Mouse (Mus musculus): ENCODE data around the gene Rad51c.
"Not testable (repeated sequence)": the region's sequence is repeated elsewhere in the genome, so short reads cannot be mapped to it uniquely, and the experiment has no call there.

The Rad51c gene

DNA sequence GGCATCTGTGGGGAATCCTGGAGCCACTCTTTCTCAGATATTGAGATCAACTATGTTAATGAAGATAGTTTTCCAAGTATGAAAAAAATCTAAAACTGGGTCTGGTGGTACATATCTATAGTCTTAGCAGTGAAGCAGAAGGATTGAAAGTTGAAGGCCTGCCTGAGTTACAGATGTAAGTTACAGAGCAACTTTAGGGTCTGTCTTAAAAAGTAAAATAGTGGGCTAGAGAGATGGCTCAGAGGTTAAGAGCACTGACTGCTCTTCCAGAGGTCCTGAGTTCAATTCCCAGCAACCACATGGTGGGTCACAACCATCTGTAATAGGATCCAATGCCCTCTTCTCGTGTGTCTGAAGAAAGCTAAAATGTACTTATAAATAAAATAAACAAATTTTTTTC lies 27.7 kb upstream of the Rad51c start:
- DNase-seq (ENCODE audit: low read depth, low spot score) = no peak

GRCm38 (mm10) chr11:87431813-87432212 lies 27.1 kb upstream of the Rad51c start:
- DNase-seq (ENCODE audit: low read depth, low spot score) = not testable (repeated sequence)

DNA sequence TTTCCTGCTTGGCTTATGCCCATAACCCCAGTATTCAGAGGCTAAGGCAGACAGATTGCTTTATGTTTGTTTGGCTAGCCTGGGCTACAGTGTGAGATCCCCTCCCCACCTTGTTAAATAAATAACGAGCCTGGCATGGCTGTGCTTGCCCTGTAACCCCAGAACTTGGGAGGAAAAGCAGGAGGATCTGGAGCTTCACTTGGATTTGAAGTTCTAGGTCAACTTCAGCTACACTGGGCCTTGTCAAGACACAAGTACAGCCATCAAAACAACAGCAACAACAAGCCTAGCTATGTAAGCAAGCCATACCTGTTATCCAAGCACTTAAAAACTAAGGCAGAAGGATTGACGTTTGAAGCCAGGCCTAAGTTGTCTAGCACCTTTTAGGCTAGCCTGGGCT lies 25.6 kb upstream of the Rad51c start:
- DNase-seq (ENCODE audit: low read depth, low spot score) = no peak

DNA sequence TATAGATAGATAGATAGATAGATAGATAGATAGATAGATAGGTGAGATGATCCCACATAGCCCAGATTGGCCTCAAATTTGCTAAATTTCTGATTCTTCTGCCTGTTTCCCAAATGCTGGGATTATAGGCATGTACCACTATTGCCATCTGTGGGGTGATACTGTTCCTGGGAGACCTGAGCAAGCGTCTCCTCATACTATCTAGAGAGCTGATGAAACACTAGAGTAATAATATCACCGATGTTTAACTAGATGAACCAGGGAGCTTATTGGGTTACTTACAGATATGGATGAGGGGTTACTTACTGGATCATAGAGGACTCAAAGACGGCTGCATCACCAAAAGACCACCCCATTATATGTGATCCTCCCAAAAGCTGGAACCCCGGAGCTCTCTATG lies 24.6 kb upstream of the Rad51c start:
- DNase-seq (ENCODE audit: low read depth, low spot score) = no peak

DNA sequence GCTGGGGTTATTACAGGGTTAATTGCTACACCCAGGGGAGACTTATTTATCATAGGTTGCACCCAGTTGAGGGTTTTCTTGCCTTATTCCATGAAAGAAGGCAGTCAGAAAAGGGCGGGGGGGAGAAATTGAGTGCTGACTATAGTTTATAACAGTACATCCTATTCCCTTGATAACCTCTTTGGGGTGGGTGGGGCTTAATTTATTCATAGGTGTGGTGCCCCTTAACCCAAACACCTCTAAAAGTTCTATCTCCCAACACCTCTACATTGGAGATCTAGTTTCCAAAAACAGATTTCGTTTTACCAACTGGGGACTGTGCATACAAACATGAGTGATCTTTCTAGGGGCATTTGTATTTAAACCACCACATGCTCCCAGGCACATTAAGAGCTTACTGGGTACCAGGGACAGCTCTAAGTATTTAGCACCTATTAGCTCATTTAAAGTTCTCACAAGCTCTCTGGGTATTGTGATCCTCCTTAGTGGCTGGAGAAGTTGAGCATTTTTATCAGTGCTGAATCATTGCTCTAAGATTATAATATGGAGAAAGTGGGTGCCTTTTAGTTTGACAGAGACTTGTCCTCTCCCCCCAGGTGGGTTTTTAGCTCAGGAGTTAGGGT lies 23.4 kb upstream of the Rad51c start:
- no peak for DNase-seq (ENCODE audit: low read depth, low spot score)

- DNase-seq (ENCODE audit: low read depth, low spot score) = no peak
Measured at GRCm38 (mm10) chr11:87427273-87428050, 22.7 kb upstream of the Rad51c start.

DNA sequence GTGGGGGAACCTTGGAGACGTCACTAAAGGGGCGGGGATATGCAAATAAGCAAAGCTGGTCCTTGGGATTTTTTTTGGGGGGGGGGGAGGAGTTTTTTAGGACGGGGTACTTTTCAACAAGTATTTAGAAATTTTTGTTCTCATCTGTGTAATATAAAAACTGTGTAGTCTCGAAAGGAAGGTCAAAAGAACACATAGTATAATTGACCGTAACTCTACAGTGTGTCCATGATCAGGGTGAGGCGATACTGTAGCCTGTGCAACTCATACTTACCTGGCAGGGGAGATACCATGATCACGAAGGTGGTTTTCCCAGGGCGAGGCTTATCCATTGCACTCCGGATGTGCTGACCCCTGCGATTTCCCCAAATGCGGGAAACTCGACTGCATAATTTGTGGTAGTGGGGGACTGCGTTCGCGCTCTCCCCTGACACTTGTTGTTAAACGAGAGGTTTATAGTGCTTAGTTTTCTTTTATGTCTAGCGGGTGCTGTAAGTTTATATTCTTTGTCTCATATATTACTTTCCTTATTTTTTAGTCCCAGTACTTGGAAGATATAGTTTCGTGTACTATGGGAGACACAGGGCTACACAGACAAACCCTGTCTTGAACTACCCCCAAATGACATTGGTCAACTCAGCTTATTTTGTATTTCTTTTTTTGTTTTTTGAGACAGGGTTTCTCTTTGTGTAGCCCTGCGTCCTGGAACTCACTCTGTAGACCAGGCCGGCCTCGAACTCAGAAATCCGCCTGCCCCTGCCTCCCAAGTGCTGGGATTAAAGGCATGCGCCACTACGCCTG lies 21.9 kb upstream of the Rad51c start:
- DNase-seq (ENCODE audit: low read depth, low spot score) = not testable (repeated sequence)

GRCm38 (mm10) chr11:87426121-87426449 lies 21.3 kb upstream of the Rad51c start:
- no peak for DNase-seq (ENCODE audit: low read depth, low spot score)

GRCm38 (mm10) chr11:87423551-87424325 lies 19.0 kb upstream of the Rad51c start:
- DNase-seq (ENCODE audit: low read depth, low spot score) = no peak

DNA sequence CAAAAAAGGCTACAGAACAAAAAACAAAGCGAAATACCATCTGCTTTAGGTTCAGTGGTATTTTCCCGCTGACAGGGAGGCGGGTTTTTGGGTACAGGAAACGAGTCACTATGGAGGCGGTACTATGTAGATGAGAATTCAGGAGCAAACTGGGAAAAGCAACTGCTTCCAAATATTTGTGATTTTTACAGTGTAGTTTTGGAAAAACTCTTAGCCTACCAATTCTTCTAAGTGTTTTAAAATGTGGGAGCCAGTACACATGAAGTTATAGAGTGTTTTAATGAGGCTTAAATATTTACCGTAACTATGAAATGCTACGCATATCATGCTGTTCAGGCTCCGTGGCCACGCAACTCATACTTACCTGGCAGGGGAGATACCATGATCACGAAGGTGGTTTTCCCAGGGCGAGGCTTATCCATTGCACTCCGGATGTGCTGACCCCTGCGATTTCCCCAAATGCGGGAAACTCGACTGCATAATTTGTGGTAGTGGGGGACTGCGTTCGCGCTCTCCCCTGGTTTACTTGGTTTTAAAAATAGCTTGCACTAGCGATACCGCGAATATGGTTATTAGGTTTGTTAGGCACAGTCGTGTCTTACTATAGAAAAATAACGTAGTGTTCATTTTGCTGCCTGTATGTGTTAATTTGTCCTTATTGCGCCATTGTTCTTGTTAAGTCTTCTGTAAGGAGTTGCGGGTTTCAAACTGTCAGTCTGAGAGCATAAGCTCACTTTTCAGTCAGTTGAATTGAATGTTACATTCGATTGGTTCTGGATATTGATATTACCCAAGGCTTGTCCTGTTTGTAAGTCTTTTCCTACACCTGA lies 18.0 kb upstream of the Rad51c start:
- peak; percentile 90 for DNase-seq (ENCODE audit: low read depth, low spot score)

DNA sequence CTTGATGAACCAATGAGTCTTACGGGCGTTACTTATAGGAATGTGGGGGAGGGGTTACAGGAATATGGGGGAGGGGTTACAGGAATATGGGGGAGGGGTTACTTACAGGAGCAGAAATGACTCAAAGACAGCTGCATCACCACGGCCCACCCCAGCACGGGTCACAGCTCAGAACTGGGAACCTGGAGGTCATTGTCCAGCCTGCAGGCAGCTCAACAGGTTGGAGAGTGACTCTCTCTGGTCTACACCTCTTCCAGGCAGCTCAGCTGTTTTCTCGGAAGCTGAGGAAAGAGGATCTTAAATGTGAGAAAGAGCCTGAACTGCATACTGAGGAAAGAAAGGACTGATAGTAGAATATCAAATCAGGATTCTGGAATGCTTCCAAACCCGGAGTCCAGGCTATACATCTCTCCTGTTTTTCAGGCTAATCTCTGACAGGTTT lies 17.0 kb upstream of the Rad51c start:
- no peak for DNase-seq (ENCODE audit: low read depth, low spot score)

GRCm38 (mm10) chr11:87420861-87421260 lies 16.1 kb upstream of the Rad51c start:
- DNase-seq (ENCODE audit: low read depth, low spot score) = no peak

- DNase-seq (ENCODE audit: low read depth, low spot score) = no peak
Measured at GRCm38 (mm10) chr11:87416120-87416519, 11.4 kb upstream of the Rad51c start.

DNA sequence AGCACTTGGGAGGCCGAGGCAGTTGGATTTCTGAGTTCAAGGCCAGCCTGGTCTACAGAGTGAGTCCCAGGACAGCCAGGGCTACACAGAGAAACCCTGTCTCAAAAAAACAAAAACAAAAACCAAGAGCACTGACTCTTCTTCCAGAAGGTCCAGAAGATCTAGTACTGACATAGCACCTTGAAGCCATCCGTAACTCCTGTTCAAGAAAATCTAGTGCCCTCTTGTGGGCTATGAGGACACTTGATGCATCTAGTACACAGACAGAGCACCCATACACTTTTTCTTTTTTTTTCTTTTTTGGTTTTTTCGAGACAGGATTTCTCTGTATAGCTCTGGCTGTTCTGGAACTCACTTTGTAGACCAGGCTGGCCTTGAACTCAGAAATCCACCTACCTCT lies 8.7 kb upstream of the Rad51c start:
- DNase-seq (ENCODE audit: low read depth, low spot score) = not testable (repeated sequence)

- DNase-seq (ENCODE audit: low read depth, low spot score) = peak; percentile 88
Measured at GRCm38 (mm10) chr11:87404111-87404853, 472 bp downstream of the Rad51c start.

DNA sequence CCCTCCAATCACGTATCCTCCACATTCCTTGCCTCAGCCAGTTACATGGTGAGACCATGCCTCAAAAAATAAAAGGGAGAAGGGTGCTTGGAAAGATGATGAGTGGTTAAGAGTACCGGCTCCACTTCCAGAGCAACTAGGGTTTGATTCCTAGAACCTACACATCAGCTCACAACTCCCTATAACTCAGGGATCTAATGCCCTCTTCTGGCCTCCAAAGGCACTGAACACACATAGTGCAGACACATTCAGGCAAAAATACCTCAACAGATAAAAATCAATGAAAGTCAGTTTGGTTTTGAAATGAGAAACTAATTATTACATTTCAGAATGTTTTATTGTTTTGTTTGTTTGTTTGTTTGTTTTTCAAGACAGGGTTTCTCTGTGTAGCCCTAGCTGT lies 6.4 kb downstream of the Rad51c start:
- no peak for DNase-seq (ENCODE audit: low read depth, low spot score)

DNA sequence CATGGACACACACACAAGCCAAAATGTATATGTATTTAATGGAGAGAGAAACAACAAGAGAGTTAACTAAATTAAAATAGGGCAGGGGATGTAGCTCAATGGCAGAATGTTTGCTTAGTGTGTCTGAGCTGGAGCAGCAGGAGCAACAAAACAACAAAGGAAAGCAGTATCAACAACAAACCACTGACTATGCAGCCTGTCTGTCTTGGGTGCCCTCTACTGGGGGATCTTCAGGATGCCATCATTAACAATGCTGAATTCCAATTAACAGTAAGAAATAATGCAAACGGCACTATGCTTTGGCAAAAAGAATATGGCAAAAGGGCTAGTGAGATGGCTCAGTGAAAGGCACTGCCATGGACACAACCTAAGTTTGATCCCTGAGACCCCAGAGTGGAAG lies 10.9 kb downstream of the Rad51c start:
- DNase-seq (ENCODE audit: low read depth, low spot score) = peak; percentile 39

- DNase-seq (ENCODE audit: low read depth, low spot score) = no peak
Measured at GRCm38 (mm10) chr11:87385676-87386075, 19.1 kb downstream of the Rad51c start.

DNA sequence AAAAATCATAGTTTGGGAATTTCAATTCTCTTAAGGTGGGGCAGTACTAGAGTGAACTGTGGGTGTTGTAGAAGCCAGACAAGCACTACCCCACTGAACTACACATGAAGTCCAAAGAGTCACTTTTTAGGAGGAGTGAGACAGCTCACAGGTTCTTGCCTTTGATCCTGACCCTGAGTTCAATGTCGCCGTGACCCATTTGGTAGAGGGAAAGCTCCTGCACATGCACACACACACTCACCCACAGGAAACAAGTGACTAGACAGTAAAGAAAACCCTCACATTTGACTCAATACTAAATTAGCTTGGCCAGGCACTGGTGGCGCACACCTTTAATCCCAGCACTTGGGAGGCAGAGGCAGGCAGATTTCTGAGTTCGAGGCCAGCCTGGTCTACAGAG lies 20.2 kb downstream of the Rad51c start:
- no peak for DNase-seq (ENCODE audit: low read depth, low spot score)

GRCm38 (mm10) chr11:87367865-87368580 lies 36.7 kb downstream of the Rad51c start:
- DNase-seq (ENCODE audit: low read depth, low spot score) = no peak

Measured in brain, embryonic 18.5 days (tissue).